Mouse (Mus musculus) large intestine, adult 2 months (tissue): ENCODE measurements around the gene Inha. TPM values are rescaled to one million over a fixed set of nuclear protein-coding genes. Genes with fewer than 3 reads are reported as not detected.
A peak's percentile ranks its signal among the peaks of the same experiment; 100 is the strongest.

Source experiments
- DNase-seq: peaks from one replicate; pipeline ENCODE4 v3.0.0-alpha.2; 2012; ENCODE audit warnings: low read depth, low spot score
- WGBS: fragments of 180-500 bp; shearing (Covaris S2); methylation state at CpG from one replicate; pipeline ENCODE4 v1.1.7; 2018; 5-methylcytosine and 5-hydroxymethylcytosine counted together
- polyA plus RNA-seq: library from polyadenylated mRNA; depleted of rRNA; stranded (reverse); fragments of >200 nt; gene quantifications from 2 replicates; pipeline ENCODE4 v1.2.3, GENCODE M21; 2012; rRNA removed

The Inha gene
- polyA plus RNA-seq: 2.6 and 2.7 TPM in 2 replicates

DNA sequence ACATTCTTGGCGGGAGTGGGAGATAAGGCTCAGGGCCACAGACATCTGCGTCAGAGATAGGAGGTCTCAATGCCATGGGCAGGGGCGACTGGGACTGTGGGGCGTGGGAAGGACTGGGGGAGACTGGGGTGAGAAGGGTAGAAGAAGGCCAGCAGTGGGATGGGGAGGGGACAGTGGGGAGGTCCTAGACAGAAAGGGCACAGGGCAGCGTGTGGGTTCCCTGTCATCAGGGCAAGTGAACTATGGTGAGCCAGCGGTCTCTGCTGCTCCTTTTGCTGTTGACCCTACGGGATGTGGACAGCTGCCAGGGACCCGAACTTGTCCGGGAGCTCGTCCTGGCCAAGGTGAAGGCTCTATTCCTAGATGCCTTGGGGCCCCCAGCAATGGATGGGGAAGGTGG lies at the start of gene Inha:
Gene Inha, plus strand, starts transcription at position 72 of the 400 bp plus-strand sequence.
- WGBS: 77% methylated on average over 10 of the region's 10 CpGs
- DNase-seq: no peak

DNA sequence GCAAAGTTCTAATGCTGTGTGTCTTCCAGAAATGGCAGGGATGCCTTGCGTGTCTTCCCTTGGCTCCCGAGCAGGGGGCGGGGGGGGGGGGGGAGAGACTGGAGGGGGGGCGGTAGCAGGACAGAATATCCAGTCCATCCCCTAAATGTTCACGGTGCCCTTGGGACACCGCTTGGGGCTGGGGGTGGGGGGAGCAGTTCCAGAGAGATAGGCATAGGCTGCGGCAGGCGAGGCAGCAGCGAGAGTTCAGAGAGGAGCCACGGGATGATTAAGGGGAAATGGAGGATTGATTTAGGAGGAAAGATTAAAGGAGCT lies 49.2 kb upstream of the Inha start:
- 12% methylated on average over 10 of the region's 10 CpGs for WGBS

DNA sequence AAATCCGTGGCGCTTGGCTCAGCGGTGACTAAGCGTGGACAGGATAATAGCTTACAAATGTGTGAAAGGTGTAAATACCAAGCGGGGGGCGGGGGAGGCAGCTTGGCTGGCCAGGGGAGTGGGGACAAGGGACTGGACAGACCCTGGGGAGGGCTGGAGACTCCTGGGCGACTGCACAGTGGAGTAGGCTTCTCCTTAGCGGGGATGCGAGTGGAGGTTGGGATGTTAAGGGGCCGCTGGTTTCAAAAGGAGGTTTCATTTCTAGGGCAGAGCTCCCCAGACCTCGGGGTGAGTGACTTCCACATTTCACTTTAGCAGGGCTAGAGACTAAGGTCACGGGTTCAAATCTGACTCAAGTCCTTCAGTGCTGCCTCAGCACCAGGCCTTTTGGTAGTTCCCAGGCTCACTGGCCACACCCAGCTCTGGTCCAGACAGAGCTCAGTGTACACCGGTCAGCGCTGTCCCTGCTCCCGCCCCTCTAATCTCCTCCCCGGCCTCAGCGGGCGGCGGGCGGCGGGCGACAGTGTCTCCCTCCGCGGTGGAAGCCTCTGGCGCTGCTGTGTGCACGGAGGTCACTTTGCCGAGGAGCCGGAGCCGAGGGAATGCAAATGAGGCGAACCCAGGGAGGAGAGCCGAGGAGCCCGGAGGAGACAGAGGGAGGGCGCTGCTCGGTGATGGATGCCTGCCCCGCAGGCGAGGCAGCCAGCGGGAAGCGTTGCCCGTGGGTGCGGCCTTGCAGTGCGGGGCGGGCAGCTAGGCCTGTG lies 48.7 kb upstream of the Inha start:
- WGBS: 4% methylated on average over 42 of the region's 42 CpGs
- no peak for DNase-seq

More for the DNA sequence above, 49.2 kb upstream of the Inha start:
- no peak for DNase-seq

DNA sequence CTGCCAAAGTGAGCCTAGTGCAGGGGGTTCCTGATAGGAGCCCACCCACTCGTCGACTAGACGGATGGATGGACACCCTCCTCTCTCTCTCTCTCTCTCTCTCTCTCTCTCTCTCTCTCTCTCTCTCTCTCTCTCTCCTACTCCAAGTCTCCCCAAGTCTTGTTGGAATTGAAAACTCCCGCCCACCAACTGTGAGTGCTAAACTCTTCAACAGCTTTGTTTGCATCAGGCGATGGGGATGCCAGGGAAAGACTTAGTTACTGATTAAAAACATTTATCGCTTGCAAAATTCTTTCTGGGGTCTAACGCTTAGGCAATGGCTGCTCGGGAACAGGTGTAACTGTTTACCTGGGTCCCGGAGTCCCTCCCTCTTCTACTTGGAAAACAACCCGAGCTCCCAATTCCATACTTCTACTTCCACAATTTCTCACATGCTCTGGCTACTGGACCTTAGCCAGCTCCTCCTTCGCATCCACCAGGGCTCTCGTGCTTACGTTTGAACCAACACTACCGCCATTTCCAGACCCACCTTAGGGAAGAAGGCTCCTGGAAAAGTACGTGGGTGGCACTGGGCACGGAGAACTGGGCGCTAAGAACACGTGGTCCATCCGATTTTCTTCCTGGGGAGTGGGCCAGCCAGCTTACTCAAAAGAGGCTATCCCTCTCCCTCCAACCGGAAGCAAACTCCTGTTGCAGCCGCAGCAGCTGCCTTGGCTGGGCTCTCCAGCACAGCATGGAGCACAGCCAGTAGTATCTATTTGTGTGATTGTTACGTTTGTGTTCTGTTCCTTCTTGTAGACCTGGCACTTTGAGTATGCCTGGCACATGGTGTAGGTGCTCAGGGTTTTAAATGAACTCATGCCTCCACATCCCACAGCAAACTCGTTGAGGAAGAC lies 47.8 kb upstream of the Inha start:
- DNase-seq: no peak
- 5% methylated on average over 23 of the region's 23 CpGs for WGBS

DNA sequence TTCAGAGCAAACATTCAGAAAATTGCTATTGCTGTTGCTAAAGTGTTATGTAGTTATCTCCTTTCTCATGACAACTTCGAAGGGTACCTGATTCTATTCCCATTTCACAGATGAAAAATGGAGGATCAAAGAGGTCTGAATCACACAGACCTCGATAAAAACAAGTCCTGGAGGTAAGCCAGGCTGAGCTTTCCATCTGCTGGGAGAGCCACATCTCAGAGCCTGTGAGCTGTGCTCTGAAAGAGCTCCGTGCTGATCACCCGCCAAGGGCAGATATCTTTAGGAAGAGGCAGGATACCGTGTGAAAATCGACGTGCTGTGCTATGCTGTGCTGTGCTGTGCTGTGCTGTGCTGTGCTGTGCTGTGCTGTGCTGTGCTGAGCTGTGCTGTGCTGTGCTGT lies 46.6 kb upstream of the Inha start:
- no peak for DNase-seq
- 62% methylated on average over 7 of the region's 7 CpGs for WGBS

DNA sequence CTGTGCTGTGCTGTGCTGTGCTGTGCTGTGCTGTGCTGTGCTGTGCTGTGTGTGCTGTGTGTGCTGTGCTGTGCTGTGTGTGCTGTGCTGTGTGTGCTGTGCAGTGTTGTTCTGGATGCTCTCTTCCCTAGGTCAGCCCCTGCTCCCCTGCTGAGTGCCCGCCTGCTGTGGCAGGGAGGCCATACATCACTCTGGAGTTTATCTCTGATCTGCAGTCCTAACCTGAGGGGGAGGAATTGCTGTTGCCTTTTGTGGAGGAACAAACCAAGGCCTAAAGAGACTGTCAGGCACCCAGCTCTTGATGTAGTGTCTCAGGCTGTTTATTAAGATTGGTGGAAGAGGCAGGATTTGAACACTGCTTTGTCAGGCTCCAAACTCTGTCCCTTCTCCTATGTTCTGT lies 44.2 kb upstream of the Inha start:
- DNase-seq: no peak
- WGBS: 75% methylated on average over 1 of the region's 1 CpGs

DNA sequence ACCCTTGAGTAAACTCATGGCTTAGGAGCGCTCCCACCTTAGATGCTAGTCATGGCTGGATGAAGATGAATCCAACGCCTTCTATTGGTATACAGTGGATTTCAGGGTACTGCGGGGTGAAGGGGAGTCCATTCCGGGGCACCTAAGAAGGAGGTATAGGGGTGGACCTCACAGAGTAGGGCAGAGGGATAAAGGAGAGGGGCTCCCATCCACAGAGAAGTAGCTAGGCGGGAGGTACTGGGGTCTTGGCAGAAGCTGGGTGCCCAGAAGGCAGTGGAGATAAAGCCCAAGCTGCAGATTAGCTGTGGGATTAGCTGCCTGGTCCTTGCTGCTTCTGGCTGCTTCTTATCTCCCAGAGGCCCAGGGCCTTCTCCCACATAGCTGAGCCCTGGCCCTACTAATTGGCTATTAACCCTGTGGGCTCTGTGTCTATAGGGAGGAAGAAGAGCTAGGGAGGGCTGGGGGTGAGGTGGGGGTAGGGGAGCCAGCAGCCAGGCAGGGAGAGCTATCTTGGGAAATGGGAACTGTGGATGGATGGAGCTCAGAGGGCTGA lies 43.1 kb upstream of the Inha start:
- DNase-seq: no peak
- 83% methylated on average over 5 of the region's 5 CpGs for WGBS

DNA sequence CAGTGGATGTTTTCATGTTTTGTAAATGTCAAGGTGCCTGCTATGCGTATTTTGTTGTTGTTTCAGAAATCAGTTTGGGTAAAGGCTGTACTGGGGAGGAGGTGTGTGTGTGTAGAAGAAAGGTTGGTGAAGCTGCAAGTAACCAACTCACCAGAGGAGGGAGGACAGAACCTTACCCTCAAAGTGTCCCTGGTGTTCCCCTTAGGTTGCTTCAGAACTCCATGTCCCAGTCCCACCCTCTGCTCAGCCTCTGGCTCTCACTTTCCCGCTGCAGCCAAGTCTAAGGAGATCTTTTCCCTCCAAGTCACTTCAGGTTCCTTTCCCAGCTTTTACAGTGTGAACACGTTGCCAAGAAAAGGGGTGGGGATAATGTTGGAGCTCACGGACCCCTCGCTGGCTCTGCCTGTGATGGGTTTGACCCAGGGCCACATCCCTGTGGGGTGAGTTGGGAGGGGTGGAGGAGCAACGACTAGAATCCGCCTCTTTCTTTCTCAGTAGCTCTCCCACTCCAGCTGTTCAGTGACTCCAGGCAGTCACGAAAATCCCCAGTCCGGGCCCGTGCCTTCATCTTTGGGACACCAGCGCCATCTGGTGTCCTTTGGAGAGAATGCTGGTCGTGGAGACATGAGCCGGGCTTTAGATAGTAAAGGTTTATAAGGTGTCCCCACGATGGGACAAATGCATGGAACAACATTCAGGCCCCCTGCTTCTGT lies 39.5 kb upstream of the Inha start:
- whole genome bisulfite sequencing: 6% methylated on average over 14 of the region's 14 CpGs
- peak; percentile 52 for DNase-seq

DNA sequence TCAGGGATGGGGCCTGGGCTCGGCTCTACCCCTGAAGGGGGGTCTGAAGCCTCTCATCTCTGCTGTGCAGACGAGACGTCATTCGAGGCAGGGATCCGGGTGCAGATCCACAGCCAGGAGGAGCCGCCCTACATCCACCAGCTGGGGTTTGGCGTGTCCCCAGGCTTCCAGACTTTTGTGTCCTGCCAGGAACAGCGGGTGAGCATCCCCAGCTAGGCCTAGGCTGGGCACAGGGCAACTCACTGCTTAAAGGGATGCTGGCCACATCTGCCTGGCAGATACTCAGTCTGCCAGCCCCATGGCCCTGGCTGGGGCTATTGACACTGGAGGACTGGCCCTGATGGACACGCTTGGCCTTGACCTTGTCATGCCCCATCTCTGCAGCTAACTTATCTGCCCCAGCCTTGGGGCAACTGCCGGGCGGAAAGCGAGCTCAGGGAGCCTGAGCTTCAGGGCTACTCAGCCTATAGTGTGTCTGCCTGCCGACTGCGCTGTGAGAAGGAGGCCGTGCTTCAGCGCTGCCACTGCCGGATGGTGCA lies 37.5 kb upstream of the Inha start:
- WGBS: 73% methylated on average over 17 of the region's 17 CpGs
- no peak for DNase-seq

DNA sequence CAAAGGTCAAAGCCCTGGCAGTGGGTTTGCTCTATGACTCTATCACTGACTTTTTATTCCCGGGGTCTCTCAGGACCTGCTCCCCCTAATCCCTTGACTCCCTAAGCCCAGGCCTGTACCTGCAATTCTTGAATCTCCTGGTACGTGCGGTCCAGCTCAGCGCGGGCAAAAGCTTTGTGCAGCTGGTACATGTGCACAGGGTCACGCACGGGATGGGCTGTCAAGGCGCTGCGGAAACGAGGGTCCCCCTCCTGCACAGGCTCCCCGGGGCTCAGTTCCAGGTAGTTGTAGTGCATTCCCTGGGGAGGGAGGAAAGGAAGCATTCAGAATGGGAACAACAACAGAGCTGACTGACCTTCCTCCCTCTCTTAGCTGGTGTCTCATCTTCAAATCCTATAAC lies 30.4 kb upstream of the Inha start:
- DNase-seq: no peak
- 98% methylated on average over 11 of the region's 11 CpGs for WGBS

DNA sequence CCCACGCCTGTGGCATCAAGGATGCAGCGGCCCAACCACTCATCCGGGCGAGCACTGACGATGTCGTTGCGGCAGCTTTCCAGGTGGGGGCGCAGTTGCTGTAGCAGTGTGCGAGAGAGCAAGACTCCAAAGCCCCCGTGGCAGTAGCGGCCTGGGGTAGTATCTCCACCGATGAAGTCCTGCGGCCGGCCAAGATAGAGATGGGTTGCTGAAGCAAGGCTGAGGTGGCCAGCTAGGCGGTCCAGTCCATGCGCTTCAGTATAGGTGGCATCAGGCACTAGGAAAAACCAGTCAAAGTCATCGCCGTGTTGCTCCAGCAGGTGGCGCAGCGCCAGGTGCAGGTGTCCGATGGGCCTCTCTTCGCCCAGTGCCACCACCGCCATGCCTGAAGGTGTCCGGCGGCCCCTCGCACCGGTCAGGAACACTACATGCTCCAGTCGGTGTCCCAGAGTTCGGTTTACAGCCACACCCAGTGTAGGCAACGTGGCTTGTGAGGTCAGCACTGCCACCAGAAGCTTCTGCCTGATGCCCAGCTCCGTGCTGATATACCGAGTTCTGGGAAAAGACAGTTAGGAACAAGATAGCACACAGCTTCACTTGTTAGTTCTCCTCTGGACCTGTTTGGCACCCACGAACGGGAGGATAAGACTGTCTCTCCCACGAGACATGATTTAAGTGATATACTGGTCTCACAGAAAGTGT lies 29.5 kb upstream of the Inha start:
- WGBS: 17% methylated on average over 35 of the region's 35 CpGs
- DNase-seq: peak; percentile 43

DNA sequence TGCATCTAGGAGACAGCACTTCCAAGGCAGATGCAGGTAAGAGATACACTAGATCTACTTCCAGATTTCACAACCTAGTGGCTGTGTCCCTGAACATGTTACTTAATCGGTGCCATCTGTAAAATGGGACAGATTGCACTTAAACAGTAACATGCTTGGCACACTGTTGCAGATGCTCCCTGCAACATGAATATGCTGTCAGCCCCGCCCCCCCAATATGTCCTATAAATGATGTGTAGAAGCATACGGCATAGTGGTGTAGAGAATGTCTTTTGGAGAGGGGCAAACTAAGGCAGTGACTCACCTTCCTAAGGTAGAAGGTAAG lies 28.9 kb upstream of the Inha start:
- WGBS: 46% methylated on average over 3 of the region's 3 CpGs
- no peak for DNase-seq

DNA sequence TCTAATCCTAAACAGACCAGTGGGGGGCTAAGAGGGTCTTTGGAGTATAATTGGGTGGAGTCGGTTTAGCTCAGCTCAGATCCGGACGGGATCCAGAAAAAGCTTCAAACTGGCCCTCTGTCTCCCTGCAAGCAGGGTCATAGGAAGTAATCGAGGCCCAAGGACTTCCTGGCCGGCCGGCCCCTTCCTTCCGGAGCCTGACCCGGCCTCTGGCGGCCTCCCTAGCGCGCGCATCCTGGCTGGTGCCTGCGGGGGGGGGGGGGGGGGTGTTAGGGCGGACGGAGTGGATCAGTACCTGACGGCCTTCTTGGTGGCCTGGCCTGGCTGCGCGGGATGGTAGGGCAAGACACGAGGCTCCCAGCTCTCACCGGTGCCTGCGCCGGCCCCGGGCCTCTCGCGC lies 28.4 kb upstream of the Inha start:
- DNase-seq: no peak
- WGBS: 1% methylated on average over 22 of the region's 25 CpGs

DNA sequence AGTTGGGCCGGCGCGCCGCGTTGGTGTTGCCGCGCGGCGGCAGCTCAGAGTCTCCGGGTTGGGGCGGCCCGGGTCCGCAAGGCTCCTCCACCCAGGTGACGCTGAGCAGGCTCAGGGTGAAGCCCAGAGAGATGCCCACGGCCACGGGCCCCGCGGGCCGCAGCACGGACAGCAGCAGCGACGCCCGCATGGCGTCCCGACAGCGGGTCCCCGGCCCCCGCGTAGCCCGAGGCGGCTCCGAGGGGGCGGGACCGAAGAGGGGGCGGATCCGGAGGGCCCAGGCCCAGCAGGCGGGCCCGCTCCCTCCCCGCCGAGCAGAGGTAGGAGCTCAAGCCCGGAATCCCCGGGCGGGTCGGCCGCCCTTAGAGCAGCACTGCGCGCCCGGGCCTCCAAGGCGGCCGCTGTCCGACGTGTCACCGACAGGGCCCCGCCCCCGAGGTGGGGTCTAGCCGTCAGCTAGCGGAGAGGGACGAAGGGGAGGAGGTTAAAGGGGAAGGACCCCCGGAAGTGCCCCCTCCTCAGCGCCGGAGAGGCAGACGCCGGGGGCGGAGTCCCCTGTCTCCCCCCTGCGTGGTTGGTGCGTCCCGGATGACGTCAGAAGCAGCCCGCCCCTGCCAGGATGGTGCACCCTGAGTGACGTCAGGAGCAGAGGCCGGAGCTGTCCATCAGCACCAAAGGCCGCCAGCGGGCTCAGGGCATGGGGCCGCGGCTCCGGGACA lies 27.8 kb upstream of the Inha start, which contains the start of the genes Chpf and Tmem198:
Gene Chpf, minus strand, starts transcription at position 392 of the 719 bp plus-strand sequence.
Gene Tmem198, plus strand, starts transcription at position 617 of the 719 bp plus-strand sequence.
- under 1% methylated on average over 71 of the region's 76 CpGs for WGBS
- DNase-seq: peak; percentile 62

DNA sequence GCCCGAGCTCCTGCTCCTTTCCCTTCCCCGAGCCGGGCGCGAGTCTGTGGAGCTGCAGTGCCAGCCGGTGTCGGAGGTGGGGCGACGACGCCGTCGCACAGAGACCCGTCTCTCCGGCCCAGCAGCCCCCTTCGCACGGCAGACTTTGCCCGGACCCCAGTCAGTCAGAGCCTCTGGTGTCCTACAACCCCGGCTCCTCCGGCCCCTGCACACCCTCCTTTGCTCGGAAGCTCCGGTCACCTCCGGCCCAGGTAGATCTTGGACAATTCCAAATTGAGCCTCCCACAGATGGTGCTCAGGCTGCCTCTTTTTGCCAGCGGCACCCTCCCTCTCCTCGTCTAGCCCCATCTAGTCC lies 27.3 kb upstream of the Inha start:
- 2% methylated on average over 24 of the region's 24 CpGs for WGBS

DNA sequence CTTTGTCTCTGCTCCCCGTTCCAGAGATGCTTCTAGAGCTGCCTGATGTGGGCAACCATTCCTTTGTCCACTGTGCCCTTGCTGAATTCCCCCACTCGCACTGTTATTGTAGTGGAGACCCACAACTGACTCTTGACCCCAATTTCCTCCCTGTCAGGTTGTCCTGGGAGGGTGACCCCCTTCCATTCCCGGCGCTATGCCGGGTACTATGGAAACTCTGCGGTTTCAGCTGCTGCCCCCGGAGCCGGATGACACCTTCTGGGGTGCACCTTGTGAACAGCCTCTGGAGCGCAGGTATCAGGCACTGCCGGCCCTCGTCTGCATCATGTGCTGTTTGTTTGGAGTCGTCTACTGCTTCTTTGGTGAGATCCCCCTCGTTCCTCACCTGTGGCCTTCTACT lies 26.8 kb upstream of the Inha start:
- no peak for DNase-seq
- 20% methylated on average over 13 of the region's 13 CpGs for WGBS

More for the DNA sequence above, 27.3 kb upstream of the Inha start:
- no peak for DNase-seq

DNA sequence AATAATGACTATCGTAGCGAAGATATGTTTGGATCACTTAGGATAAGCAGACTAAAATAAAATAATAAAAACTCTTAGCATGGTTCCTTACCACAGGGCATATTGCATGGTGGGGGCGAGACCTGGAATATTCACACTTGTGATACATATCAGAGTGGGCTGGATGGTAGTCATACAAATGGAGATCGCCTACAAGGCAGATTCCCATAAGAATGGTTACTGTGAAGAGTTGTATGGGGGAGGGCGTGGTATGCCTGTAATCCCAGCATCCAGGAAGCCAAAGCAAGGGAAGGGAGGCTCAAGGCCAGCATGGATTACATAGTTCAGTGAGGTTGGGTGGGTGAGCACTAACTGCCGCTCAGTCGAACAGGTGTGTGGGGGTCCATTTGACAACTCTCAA lies 26.1 kb upstream of the Inha start:
- WGBS: 85% methylated on average over 7 of the region's 7 CpGs
- DNase-seq: no peak

DNA sequence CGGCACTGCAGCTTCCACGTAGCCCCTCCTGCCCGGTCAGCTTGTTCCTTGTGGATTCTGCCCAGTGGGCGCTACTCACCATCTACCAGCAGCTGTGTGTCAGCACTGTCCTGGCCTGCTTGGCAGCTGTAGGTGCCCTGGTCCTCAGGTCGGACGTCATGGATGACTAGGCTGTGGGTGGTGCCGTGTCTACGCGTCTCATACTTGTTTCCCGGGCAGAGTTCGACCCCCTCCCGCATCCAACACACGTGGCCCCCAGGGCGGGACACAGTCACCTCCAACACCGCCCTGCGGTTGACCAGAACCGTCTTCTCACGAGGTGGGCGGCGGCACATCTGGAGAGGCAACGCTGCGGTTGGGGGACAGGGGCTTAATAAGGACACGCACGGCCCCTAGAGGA lies 20.3 kb upstream of the Inha start:
- WGBS: 23% methylated on average over 24 of the region's 24 CpGs
- no peak for DNase-seq

DNA sequence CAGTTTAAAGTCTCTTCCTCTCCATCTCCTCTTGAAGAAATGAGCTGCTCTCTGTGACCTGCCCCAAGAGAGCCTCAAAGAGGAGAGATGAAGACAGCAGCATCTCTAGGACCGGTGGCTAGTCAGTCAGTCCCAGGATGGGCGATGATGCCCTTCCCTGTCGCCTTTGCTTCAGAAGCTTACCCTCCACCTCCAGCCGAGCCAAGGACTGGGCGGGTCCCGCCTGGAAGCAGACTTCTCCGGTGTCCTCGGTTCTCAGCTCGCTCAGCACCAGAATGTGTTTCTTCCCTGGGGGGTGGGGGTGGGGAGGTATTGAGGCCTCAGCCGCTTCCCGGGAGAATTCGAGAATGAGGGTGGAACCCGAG lies 19.9 kb upstream of the Inha start:
- WGBS: 8% methylated on average over 13 of the region's 13 CpGs
- no peak for DNase-seq
